Mouse (Mus musculus): ENCODE measurements around the gene Gpr19. TPM values are rescaled to one million over a fixed set of nuclear protein-coding genes. Genes with fewer than 3 reads are reported as not detected.

The Gpr19 gene
- polyA plus RNA-seq, 1 experiment from 2014 or later: 8.2 TPM

GRCm38 (mm10) chr6:134838111-134838510 lies 60.3 kb downstream of the Gpr19 start:
- Histone ChIP-seq H3K27ac (no peak overlapping the region), H3K9ac (no peak overlapping the region), H3K27me3 (no peaks in the 10 kb centered on the region), H3K9me3 (no peaks in the 10 kb centered on the region), H3K36me3 (no peaks in the 10 kb centered on the region), H3K4me1 (no peaks in the 10 kb centered on the region), H3K4me3 (no peak overlapping the region), H3K4me2 (replicated peaks) (no peak overlapping the region)
- no peak for ATAC-seq (ENCODE audit: low FRiP score, low read depth)
- WGBS: 91% methylated on average over 4 of the region's 4 CpGs

DNA sequence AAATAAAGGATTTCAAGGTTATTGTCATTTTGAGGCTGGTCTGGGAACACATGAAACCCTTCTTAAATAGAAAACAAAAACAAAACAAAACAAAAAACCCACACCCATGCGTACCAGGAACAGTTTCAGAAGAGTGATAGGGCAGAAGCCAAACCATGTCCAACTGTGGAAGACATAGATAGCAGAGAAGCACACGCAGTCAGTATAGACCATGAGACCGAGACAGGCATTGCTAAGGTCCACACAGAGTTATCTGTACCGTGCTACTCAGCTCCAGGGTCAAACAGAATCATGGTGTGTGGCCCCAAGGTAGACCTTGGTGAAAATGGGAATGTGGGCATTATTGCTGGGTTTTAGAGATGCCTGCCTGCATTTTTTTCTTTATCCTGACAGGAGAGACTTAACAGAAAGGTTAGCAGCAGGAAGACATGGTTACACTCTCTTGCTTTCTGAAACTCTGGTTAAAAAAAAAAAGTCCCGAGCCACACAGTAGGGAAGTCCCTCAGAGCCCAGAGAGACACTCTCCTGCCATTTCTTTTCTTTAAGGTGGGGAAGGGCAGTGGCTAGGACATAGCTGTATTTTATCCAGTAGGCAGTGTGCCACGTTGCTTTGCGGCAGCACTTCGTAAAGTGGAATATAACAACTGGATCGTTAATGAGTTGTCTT lies 63.7 kb downstream of the Gpr19 start:
- Histone ChIP-seq H3K36me3 (no peaks in the 10 kb centered on the region), H3K9me3 (no peaks in the 10 kb centered on the region), H3K9ac (no peak overlapping the region), H3K4me1 (0 out of 2 replicates have a peak, but pooled peaks cover 3% of the 10 kb centered on the region), H3K27me3 (no peaks in the 10 kb centered on the region), H3K4me2 (replicated peaks) (no peak overlapping the region), H3K4me3 (no peak overlapping the region), H3K27ac (no peak overlapping the region)
- ATAC-seq (ENCODE audit: low FRiP score, low read depth): no peak
- 65% methylated on average over 9 of the region's 9 CpGs for WGBS

- peak overlapping the region; percentile 73 for H3K9ac ChIP-seq
- H3K4me2 ChIP-seq (replicated peaks): peak overlapping the region; percentile 85
- H3K36me3 ChIP-seq: no peaks in the 10 kb centered on the region
- no peaks in the 10 kb centered on the region for H3K9me3 ChIP-seq
- ATAC-seq (ENCODE audit: low FRiP score, low read depth): no peak
- H3K4me1 ChIP-seq: peaks cover 11% of the 10 kb centered on the region
- H3K27ac ChIP-seq: no peak overlapping the region
- no peaks in the 10 kb centered on the region for H3K27me3 ChIP-seq
- H3K4me3 ChIP-seq: peak overlapping the region; percentile 70
- 2% methylated on average over 10 of the region's 10 CpGs for WGBS
Measured at GRCm38 (mm10) chr6:134830776-134831175, 67.6 kb downstream of the Gpr19 start.

DNA sequence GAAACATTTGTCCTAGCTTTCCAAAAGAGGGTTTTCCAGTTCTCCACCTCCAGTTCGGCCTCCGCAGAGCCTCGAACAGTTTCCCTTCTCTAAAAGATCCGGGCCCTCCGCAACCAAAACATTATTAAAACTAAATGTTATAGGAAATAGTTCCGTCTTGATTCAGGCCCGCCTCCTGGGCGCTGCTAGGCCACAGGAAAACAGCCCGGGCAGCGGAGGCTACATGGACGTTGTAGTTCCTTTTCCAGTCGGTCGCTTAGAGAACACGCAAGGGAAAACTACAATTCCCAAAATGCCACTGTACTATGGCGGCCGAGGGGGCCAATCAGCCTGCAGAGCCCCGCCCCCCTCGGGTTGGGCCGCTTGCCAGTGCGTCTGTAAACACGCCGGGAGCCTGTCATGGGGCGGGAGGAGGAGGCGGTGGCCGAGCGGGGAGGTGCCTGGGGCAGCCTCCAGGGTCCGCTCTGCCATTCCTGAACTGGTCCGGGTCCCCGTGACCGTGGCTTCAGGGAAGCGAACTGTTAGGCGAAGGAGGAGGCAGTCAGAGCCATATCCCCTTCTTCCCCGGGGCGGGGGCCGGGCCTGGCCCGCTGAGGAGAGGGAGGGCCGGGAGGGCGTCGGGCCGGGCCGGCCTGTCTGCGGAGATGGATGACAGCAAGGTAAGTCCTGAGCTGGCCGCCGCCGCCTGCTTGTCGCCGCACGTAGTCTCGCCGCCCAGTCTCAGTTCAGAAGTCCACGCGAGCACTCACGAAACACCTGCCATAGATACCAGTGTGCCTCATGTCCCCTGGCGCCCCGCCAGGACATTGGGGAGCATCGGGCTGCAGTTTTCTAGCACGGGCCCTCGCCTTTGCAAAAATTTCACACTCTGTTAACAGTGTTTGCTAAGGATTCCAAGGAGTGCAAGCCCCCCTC lies 68.3 kb downstream of the Gpr19 start, which contains the start of gene Crebl2:
TSS of gene Crebl2 (plus strand) at position 369 of the 915 bp plus-strand sequence.
- peaks cover 11% of the 10 kb centered on the region for H3K4me1 ChIP-seq
- peak; percentile 98 for ATAC-seq (ENCODE audit: low FRiP score, low read depth)
- H3K36me3 ChIP-seq: no peaks in the 10 kb centered on the region
- no peaks in the 10 kb centered on the region for H3K27me3 ChIP-seq
- H3K27ac ChIP-seq: peak within 1 kb of the TSS; percentile 90
- H3K9ac ChIP-seq: peak within 1 kb of the TSS; percentile 73
- H3K9me3 ChIP-seq: no peaks in the 10 kb centered on the region
- H3K4me2 ChIP-seq (replicated peaks): peak within 1 kb of the TSS; percentile 85
- under 1% methylated on average over 51 of the region's 58 CpGs for whole genome bisulfite sequencing
- H3K4me3 ChIP-seq: peak within 1 kb of the TSS; percentile 70

GRCm38 (mm10) chr6:134822844-134823243 lies 75.5 kb downstream of the Gpr19 start:
- H3K27ac ChIP-seq: no peak overlapping the region
- ATAC-seq (ENCODE audit: low FRiP score, low read depth): no peak
- H3K4me1 ChIP-seq: peaks cover 2% of the 10 kb centered on the region; the same call in 1 of the 2 replicates
- H3K9me3 ChIP-seq: no peaks in the 10 kb centered on the region
- H3K4me3 ChIP-seq: no peak overlapping the region
- H3K9ac ChIP-seq: no peak overlapping the region
- H3K4me2 ChIP-seq (replicated peaks): no peak overlapping the region
- no peaks in the 10 kb centered on the region for H3K27me3 ChIP-seq
- 69% methylated on average over 10 of the region's 10 CpGs for WGBS
- no peaks in the 10 kb centered on the region for H3K36me3 ChIP-seq

GRCm38 (mm10) chr6:134820411-134820810 lies 78.0 kb downstream of the Gpr19 start:
- H3K9ac ChIP-seq: no peak overlapping the region
- 70% methylated on average over 6 of the region's 6 CpGs for WGBS
- H3K4me3 ChIP-seq: no peak overlapping the region
- no peaks in the 10 kb centered on the region for H3K9me3 ChIP-seq
- H3K4me2 ChIP-seq (replicated peaks): no peak overlapping the region
- H3K4me1 ChIP-seq: peaks cover 12% of the 10 kb centered on the region
- no peaks in the 10 kb centered on the region for H3K27me3 ChIP-seq
- ATAC-seq (ENCODE audit: low FRiP score, low read depth): no peak
- H3K27ac ChIP-seq: no peak overlapping the region
- H3K36me3 ChIP-seq: no peaks in the 10 kb centered on the region

DNA sequence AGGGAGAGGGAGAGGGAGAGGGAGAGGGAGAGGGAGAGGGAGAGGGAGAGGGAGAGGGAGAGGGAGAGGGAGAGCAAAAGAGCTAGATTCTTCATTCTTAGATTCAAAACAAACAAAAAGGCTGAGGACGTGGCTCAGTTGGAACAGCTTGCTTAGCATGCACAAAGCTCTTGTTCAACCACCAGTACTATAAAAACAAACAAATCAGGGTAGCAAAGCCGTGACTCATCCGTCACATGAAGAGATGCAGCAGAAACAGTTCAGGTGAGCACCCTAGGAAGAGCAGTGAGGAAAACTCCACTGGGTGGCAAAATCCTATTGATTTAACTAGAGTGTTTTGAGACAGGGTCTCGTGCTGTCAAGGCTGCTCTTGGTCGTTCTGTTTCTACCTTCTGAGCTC lies 78.6 kb downstream of the Gpr19 start:
- H3K27me3 ChIP-seq: no peaks in the 10 kb centered on the region
- H3K36me3 ChIP-seq: no peaks in the 10 kb centered on the region
- peaks cover 12% of the 10 kb centered on the region for H3K4me1 ChIP-seq
- no peak overlapping the region for H3K4me3 ChIP-seq
- no peak overlapping the region for H3K9ac ChIP-seq
- 63% methylated on average over 5 of the region's 5 CpGs for WGBS
- no peaks in the 10 kb centered on the region for H3K9me3 ChIP-seq
- H3K4me2 ChIP-seq (replicated peaks): no peak overlapping the region
- ATAC-seq (ENCODE audit: low FRiP score, low read depth): no peak
- no peak overlapping the region for H3K27ac ChIP-seq

Other genes with a start within 250 kb of the Gpr19 start
- gene Dusp16, start 106.0 kb downstream of the Gpr19 start, polyA plus RNA-seq (2015; fragmentation: Nextera tagmentation; extraction: Ambion mirVana): 16.8 and 17.1 TPM in 2 replicates
- 2.6 and 3.0 TPM in 2 replicates for gene Crebl2, start 68.4 kb downstream of the Gpr19 start, polyA plus RNA-seq (2015; fragmentation: Nextera tagmentation; extraction: Ambion mirVana)
- gene Cdkn1b, start 21.8 kb upstream of the Gpr19 start, polyA plus RNA-seq (2015; fragmentation: Nextera tagmentation; extraction: Ambion mirVana): 20.4 and 22.3 TPM in 2 replicates
- gene Apold1, start 83.1 kb upstream of the Gpr19 start, polyA plus RNA-seq (2015; fragmentation: Nextera tagmentation; extraction: Ambion mirVana): 4.4 and 5.0 TPM in 2 replicates
- 120 and 123 TPM in 2 replicates for gene Ddx47, start 113.0 kb upstream of the Gpr19 start, polyA plus RNA-seq (2015; fragmentation: Nextera tagmentation; extraction: Ambion mirVana)
- gene Gprc5a, start 167.1 kb upstream of the Gpr19 start, polyA plus RNA-seq (2015; fragmentation: Nextera tagmentation; extraction: Ambion mirVana): 2.1 and 2.5 TPM in 2 replicates
- gene Gprc5d, start 219.7 kb upstream of the Gpr19 start, polyA plus RNA-seq (2015; fragmentation: Nextera tagmentation; extraction: Ambion mirVana): not detected in 2 replicates